Comparison of ENCODE assay signal across 32 mouse cellular contexts in the genomic region with DNA sequence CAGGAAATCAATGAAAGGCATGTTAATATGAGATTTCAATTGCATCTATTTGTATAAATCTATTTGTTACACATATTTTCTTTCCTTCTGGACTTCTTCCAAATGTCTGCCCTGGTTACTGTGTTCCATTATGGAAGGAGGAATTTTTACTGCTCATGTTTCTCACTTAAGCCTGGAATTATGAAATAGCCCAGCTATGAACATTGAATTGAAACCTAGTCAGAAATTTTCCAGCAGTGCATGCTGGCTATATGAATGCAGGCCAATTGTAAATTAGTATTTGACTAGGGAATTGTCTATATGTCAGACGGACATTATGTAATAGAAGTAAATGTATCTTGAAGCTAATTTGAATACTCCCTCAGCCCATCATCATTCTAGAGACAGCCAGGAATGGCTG.
"Had no signal": no experiment of that assay in that cellular context is flagged by ENCODE, and none has a peak within 500 bp of the region (broad histone marks: within the 10 kb centered on the region; RNA-seq: fewer than 3 reads in every experiment).

No protein-coding gene starts in this region.

- DNase-seq: left cerebral cortex, postnatal 4 days; liver; liver, embryonic 13.5 days; liver, postnatal 0 days; lung, adult 18-20 months; lung, adult 2 months; lung, embryonic 14.5 days; lung, postnatal 10 days; lung, postnatal 14 days; lung, postnatal 36 days; lung, postnatal 4 days; midbrain, embryonic 14.5 days had no signal

- ATAC-seq: liver, embryonic 12.5 days; liver, postnatal 0 days; lung, postnatal 0 days; midbrain, embryonic 13.5 days; midbrain, embryonic 15.5 days; midbrain, embryonic 16.5 days had no signal

- H3K27me3 ChIP-seq: limb, embryonic 12.5 days; limb, embryonic 13.5 days; limb, embryonic 15.5 days; liver, embryonic 12.5 days; liver, embryonic 13.5 days; liver, embryonic 15.5 days; lung, embryonic 15.5 days; megakaryocyte, embryonic 14.5 days; midbrain, embryonic 12.5 days; midbrain, embryonic 13.5 days; midbrain, embryonic 15.5 days; neural tube, embryonic 12.5 days had no signal

- H3K4me3 ChIP-seq: limb, embryonic 10.5 days; limb, embryonic 12.5 days; limb, embryonic 13.5 days; limb, embryonic 15.5 days; liver, embryonic 12.5 days; liver, embryonic 13.5 days; liver, embryonic 15.5 days; lung, embryonic 15.5 days; megakaryocyte, embryonic 14.5 days; midbrain, embryonic 10.5 days; midbrain, embryonic 12.5 days; midbrain, embryonic 13.5 days; midbrain, embryonic 15.5 days; myocyte; neural tube, embryonic 12.5 days had no signal

- H3K9me3 ChIP-seq: limb, embryonic 10.5 days; limb, embryonic 12.5 days; limb, embryonic 13.5 days; limb, embryonic 15.5 days; liver, embryonic 12.5 days; liver, embryonic 13.5 days; liver, embryonic 15.5 days; lung, embryonic 15.5 days; midbrain, embryonic 10.5 days; midbrain, embryonic 12.5 days; midbrain, embryonic 13.5 days; midbrain, embryonic 15.5 days; neural tube, embryonic 12.5 days had no signal

- H3K4me1 ChIP-seq: limb, embryonic 10.5 days; limb, embryonic 12.5 days; limb, embryonic 13.5 days; limb, embryonic 15.5 days; liver, embryonic 12.5 days; liver, embryonic 13.5 days; liver, embryonic 15.5 days; lung, embryonic 15.5 days; megakaryocyte, embryonic 14.5 days; midbrain, embryonic 10.5 days; midbrain, embryonic 12.5 days; midbrain, embryonic 13.5 days; midbrain, embryonic 15.5 days; neural tube, embryonic 12.5 days had no signal

- H3K27ac ChIP-seq: limb, embryonic 10.5 days; limb, embryonic 12.5 days; limb, embryonic 13.5 days; limb, embryonic 15.5 days; liver, embryonic 12.5 days; liver, embryonic 13.5 days; liver, embryonic 14.5 days; liver, embryonic 15.5 days; lung, embryonic 15.5 days; macrophage; midbrain, embryonic 10.5 days; midbrain, embryonic 12.5 days; midbrain, embryonic 13.5 days; midbrain, embryonic 15.5 days; neural tube, embryonic 12.5 days had no signal

- H3K4me2 ChIP-seq: limb, embryonic 12.5 days; limb, embryonic 13.5 days; limb, embryonic 15.5 days; liver, embryonic 11.5 days; liver, embryonic 12.5 days; liver, embryonic 13.5 days; liver, embryonic 15.5 days; lung, embryonic 14.5 days; lung, embryonic 15.5 days; midbrain, embryonic 11.5 days; midbrain, embryonic 12.5 days; midbrain, embryonic 13.5 days; midbrain, embryonic 15.5 days; neural tube, embryonic 12.5 days had no signal

- H3K9ac ChIP-seq: limb, embryonic 12.5 days; limb, embryonic 13.5 days; limb, embryonic 15.5 days; liver, embryonic 12.5 days; liver, embryonic 13.5 days; liver, embryonic 14.5 days; liver, embryonic 15.5 days; liver, postnatal 0 days; lung, embryonic 14.5 days; lung, embryonic 15.5 days; midbrain, embryonic 12.5 days; midbrain, embryonic 13.5 days; midbrain, embryonic 15.5 days; neural tube, embryonic 12.5 days had no signal

- H3K36me3 ChIP-seq: limb, embryonic 10.5 days; limb, embryonic 12.5 days; limb, embryonic 13.5 days; limb, embryonic 15.5 days; liver, embryonic 12.5 days; liver, embryonic 13.5 days; liver, embryonic 15.5 days; lung, embryonic 15.5 days; midbrain, embryonic 10.5 days; midbrain, embryonic 12.5 days; midbrain, embryonic 13.5 days; midbrain, embryonic 15.5 days; neural tube, embryonic 12.5 days had no signal
